Mouse (Mus musculus) liver, embryonic 11.5 days (tissue): ENCODE measurements at regions not wholly inside any gene's neighbourhood (a gene's known extent, or its start where the extent isn't known, plus 50 kb on each side); places are given as distances from the start of the nearest gene placed in this dataset.

Experiments used
- ATAC-seq: fragments of 200-750 bp; cut with Nextera tagmentation; replicated peaks from 2 replicates; pipeline ENCODE4 v1.8.0; 2017; ENCODE audit warnings: moderate number of reproducible peaks, mild to moderate bottlenecking, moderate TSS enrichment, moderate library complexity; ENCODE audit not compliant: low FRiP score
- DNase-seq: peaks from one replicate; pipeline ENCODE4 v3.0.0-alpha.2; 2017; ENCODE audit warnings: low spot score
- H3K27ac ChIP-seq: fragments of 300-500 bp; sonication (generic); 2 replicates; pipeline ENCODE4 v1.5.1; 2014; ENCODE audit warnings: mild to moderate bottlenecking, low read depth, low read length, control low read depth
- H3K27me3 ChIP-seq: fragments of 300-500 bp; sonication (generic); replicated peaks from 2 replicates; pipeline ENCODE4 v1.6.1; 2014; ENCODE audit warnings: low read length, mixed read lengths; ENCODE audit not compliant: control insufficient read depth, insufficient read depth
- H3K36me3 ChIP-seq: fragments of 300-500 bp; sonication (generic); 2 replicates; pipeline ENCODE4 v1.6.1; 2014; ENCODE audit warnings: mild to moderate bottlenecking, low read length, moderate library complexity, mixed read lengths; ENCODE audit not compliant: control insufficient read depth, insufficient read depth
- H3K4me1 ChIP-seq: fragments of 300-500 bp; sonication (generic); replicated peaks from 2 replicates; pipeline ENCODE4 v1.6.1; 2014; ENCODE audit warnings: low read length, mixed read lengths; ENCODE audit not compliant: control insufficient read depth, insufficient read depth
- H3K4me2 ChIP-seq: fragments of 300-500 bp; sonication (generic); 2 replicates; pipeline ENCODE4 v1.6.1; 2014; ENCODE audit warnings: mild to moderate bottlenecking, control low read depth, moderate library complexity
- H3K4me3 ChIP-seq: fragments of 300-500 bp; sonication (generic); 2 replicates; pipeline ENCODE4 v1.5.1; 2014; ENCODE audit warnings: low read depth, low read length, control low read depth
- H3K9ac ChIP-seq: fragments of 300-500 bp; sonication (generic); 2 replicates; pipeline ENCODE4 v1.6.1; 2014; ENCODE audit warnings: low read depth, low read length, control low read depth
- H3K9me3 ChIP-seq: fragments of 300-500 bp; sonication (generic); 2 replicates; pipeline ENCODE4 v1.6.1; 2016; ENCODE audit warnings: low read length, inconsistent platforms, mixed read lengths; ENCODE audit not compliant: control insufficient read depth
- WGBS: fragments of 180-500 bp; shearing (Covaris S2); extraction: QIAGEN DNeasy Blood & Tissue Kit; methylation state at CpG from one replicate; pipeline ENCODE4 v1.1.7; 2014; 5-methylcytosine and 5-hydroxymethylcytosine counted together

- Histone ChIP-seq H3K4me3 (no peak overlapping the region), H3K27me3 (no peaks in the 10 kb centered on the region)
- ATAC-seq = no peak
Observed at GRCm38 (mm10) chr1:94318029-94318428, 265.7 kb upstream of the Pdcd1 start.

GRCm38 (mm10) chr1:94298395-94298794 is 246.0 kb upstream of the Pdcd1 start:
- no peak overlapping the region for H3K9ac ChIP-seq
- H3K36me3 ChIP-seq = no peaks in the 10 kb centered on the region
- H3K9me3 ChIP-seq = no peaks in the 10 kb centered on the region
- no peaks in the 10 kb centered on the region for H3K4me1 ChIP-seq
- no peak overlapping the region for H3K4me3 ChIP-seq
- no peaks in the 10 kb centered on the region for H3K27me3 ChIP-seq
- H3K4me2 ChIP-seq = no peak overlapping the region
- H3K27ac ChIP-seq = no peak overlapping the region
- 55% methylated on average over 1 of the region's 1 CpGs for WGBS
- ATAC-seq (no peak), DNase-seq (no peak)

More at GRCm38 (mm10) chr1:94318029-94318428, 265.7 kb upstream of the Pdcd1 start:
- DNase-seq = no peak
- H3K4me2 ChIP-seq = no peak overlapping the region
- no peaks in the 10 kb centered on the region for H3K36me3 ChIP-seq
- H3K9ac ChIP-seq = no peak overlapping the region
- H3K4me1 ChIP-seq = no peaks in the 10 kb centered on the region
- no peak overlapping the region for H3K27ac ChIP-seq
- H3K9me3 ChIP-seq = no peaks in the 10 kb centered on the region

GRCm38 (mm10) chr1:94272569-94272968 is 220.2 kb upstream of the Pdcd1 start:
- Histone ChIP-seq H3K9ac (no peak overlapping the region), H3K27ac (no peak overlapping the region), H3K4me3 (no peak overlapping the region), H3K36me3 (no peaks in the 10 kb centered on the region), H3K27me3 (no peaks in the 10 kb centered on the region), H3K9me3 (no peaks in the 10 kb centered on the region), H3K4me2 (no peak overlapping the region), H3K4me1 (no peaks in the 10 kb centered on the region)
- ATAC-seq (no peak), DNase-seq (no peak)
- WGBS = 82% methylated on average over 4 of the region's 4 CpGs

- H3K4me1 ChIP-seq = no peaks in the 10 kb centered on the region
- WGBS = 65% methylated on average over 8 of the region's 8 CpGs
- no peak overlapping the region for H3K9ac ChIP-seq
- no peak overlapping the region for H3K4me3 ChIP-seq
- no peaks in the 10 kb centered on the region for H3K27me3 ChIP-seq
- no peak overlapping the region for H3K27ac ChIP-seq
- no peak overlapping the region for H3K4me2 ChIP-seq
- peaks cover 2% of the 10 kb centered on the region; the same call in 1 of the 2 replicates for H3K9me3 ChIP-seq
- ATAC-seq (no peak), DNase-seq (no peak)
- H3K36me3 ChIP-seq = no peaks in the 10 kb centered on the region
Observed at GRCm38 (mm10) chr1:94263313-94263712, 211.0 kb upstream of the Pdcd1 start.

GRCm38 (mm10) chr1:94235426-94235825 is 183.1 kb upstream of the Pdcd1 start:
- Histone ChIP-seq H3K4me2 (no peak overlapping the region), H3K9me3 (no peaks in the 10 kb centered on the region), H3K27ac (no peak overlapping the region), H3K4me1 (no peaks in the 10 kb centered on the region), H3K36me3 (no peaks in the 10 kb centered on the region), H3K9ac (no peak overlapping the region), H3K4me3 (no peak overlapping the region), H3K27me3 (no peaks in the 10 kb centered on the region)
- DNase-seq (no peak), ATAC-seq (no peak)
- 48% methylated on average over 1 of the region's 1 CpGs for WGBS

- Histone ChIP-seq H3K9me3 (no peaks in the 10 kb centered on the region), H3K4me1 (no peaks in the 10 kb centered on the region), H3K36me3 (no peaks in the 10 kb centered on the region), H3K27ac (no peak overlapping the region), H3K4me3 (no peak overlapping the region), H3K4me2 (no peak overlapping the region), H3K27me3 (no peaks in the 10 kb centered on the region), H3K9ac (no peak overlapping the region)
- DNase-seq (no peak), ATAC-seq (no peak)
- WGBS = 64% methylated on average over 3 of the region's 3 CpGs
Observed at GRCm38 (mm10) chr1:94221006-94221405, 168.7 kb upstream of the Pdcd1 start.

- Histone ChIP-seq H3K9ac (no peak overlapping the region), H3K4me1 (no peaks in the 10 kb centered on the region), H3K27ac (no peak overlapping the region), H3K9me3 (no peaks in the 10 kb centered on the region), H3K27me3 (no peaks in the 10 kb centered on the region), H3K4me2 (no peak overlapping the region), H3K36me3 (no peaks in the 10 kb centered on the region), H3K4me3 (no peak overlapping the region)
- no peak for DNase-seq
- WGBS = 78% methylated on average over 2 of the region's 2 CpGs
- no peak for ATAC-seq
Observed at GRCm38 (mm10) chr1:94217407-94217806, 165.1 kb upstream of the Pdcd1 start.

GRCm38 (mm10) chr1:94208929-94209328 is 156.6 kb upstream of the Pdcd1 start:
- ATAC-seq = no peak
- Histone ChIP-seq H3K9me3 (no peaks in the 10 kb centered on the region), H3K27me3 (no peaks in the 10 kb centered on the region), H3K36me3 (no peaks in the 10 kb centered on the region), H3K4me2 (no peak overlapping the region), H3K9ac (no peak overlapping the region), H3K4me1 (no peaks in the 10 kb centered on the region), H3K4me3 (no peak overlapping the region), H3K27ac (no peak overlapping the region)
- WGBS = 71% methylated on average over 4 of the region's 4 CpGs
- no peak for DNase-seq

GRCm38 (mm10) chr1:94207859-94208258 is 155.5 kb upstream of the Pdcd1 start:
- H3K4me2 ChIP-seq = no peak overlapping the region
- DNase-seq (no peak), ATAC-seq (no peak)
- H3K4me1 ChIP-seq = no peaks in the 10 kb centered on the region
- no peak overlapping the region for H3K27ac ChIP-seq
- no peak overlapping the region for H3K9ac ChIP-seq
- H3K4me3 ChIP-seq = no peak overlapping the region
- 75% methylated on average over 7 of the region's 7 CpGs for WGBS
- H3K9me3 ChIP-seq = no peaks in the 10 kb centered on the region
- no peaks in the 10 kb centered on the region for H3K27me3 ChIP-seq
- H3K36me3 ChIP-seq = no peaks in the 10 kb centered on the region
